Mouse (Mus musculus) liver, adult 2 months (tissue): ENCODE results near the gene Tspan10.

Source experiments
- CTCF ChIP-seq: fragments of 200-500 bp; IDR thresholded peaks from 2 replicates; pipeline ENCODE4 v1.5.1; 2011; ENCODE audit warnings: low read depth, low read length, control low read depth
- POLR2A ChIP-seq: fragments of 200-500 bp; IDR thresholded peaks from 2 replicates; pipeline ENCODE4 v1.6.1; 2011; ENCODE audit warnings: low read length, control low read depth; ENCODE audit not compliant: insufficient read depth; ENCODE audit errors: extremely low read depth

GRCm38 (mm10) chr11:120422651-120423568, 19.5 kb upstream of the Tspan10 start:
- TF ChIP-seq CTCF (no peak), POLR2A (no peak)
